Mouse (Mus musculus) heart, postnatal 0 days (tissue): Measurements from ENCODE around the gene Bcl6b.

Experiments
- CTCF ChIP-seq: IDR thresholded peaks from 2 replicates; pipeline ENCODE4 v1.5.1; 2016; ENCODE audit warnings: antibody characterized with exemption, control low read depth, low read depth
- EP300 ChIP-seq: IDR thresholded peaks from 2 replicates; pipeline ENCODE4 v1.6.1; 2016; ENCODE audit warnings: antibody characterized with exemption, low read depth

DNA sequence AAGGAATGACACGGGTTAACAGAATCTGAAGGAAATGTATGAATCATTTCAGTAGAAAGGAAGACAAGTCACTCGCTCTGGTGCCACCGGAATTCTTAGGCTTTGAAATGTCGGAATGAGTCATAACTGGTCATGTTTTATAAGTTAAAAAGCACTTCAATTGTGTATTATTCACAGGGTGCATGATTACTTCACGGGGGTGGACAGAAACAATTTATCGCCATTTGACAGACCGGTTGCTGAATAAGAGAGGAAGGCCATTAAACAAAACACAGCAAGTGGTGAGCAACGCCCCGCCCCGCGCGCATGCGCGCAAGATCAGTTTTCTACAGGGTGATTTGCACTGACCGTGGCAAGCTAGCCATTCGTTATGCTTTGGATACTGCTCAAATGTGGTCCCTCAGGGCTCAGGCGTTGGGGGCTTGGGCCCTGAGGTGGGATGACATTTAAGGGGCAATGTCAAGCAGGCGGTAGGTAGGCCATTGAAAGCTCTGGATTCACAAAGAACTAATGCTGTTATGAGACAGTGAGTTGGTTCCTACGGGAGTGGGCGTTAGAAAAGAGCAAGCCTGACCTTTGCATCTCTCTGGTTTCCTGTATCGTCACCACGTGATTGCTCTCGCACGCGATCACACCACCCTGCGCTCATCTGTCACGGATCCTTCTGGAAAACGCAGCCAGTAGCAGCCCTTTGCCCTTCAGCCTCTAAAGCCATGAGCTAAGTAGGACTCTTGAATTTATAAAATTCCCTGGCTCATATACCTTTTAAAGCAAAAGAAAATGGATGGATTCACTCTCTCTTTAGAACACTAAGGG, 40.1 kb downstream of the Bcl6b start:
- TF ChIP-seq CTCF (no peak), EP300 (no peak)
